Mouse (Mus musculus) G1E (cell line): ENCODE measurements around the gene Hacd1. TPM values are rescaled to one million over a fixed set of nuclear protein-coding genes. Genes with fewer than 3 reads are reported as not detected.
"Not testable (repeated sequence)": the region's sequence is repeated elsewhere in the genome, so short reads cannot be mapped to it uniquely, and the experiment has no call there.

ENCODE experiments used
- ATAC-seq: 2 replicates; pipeline ENCODE4 v1.8.0; 2016; ENCODE audit warnings: mild to moderate bottlenecking; ENCODE audit not compliant: insufficient number of reproducible peaks, poor library complexity, low FRiP score, severe bottlenecking; ENCODE audit errors: extremely low read depth
- DNase-seq: peaks from one replicate; pipeline ENCODE4 v3.0.0; 2012; ENCODE audit warnings: low spot score
- H3K27me3 ChIP-seq: 2 replicates; pipeline ENCODE4 v1.6.1; 2012; ENCODE audit warnings: mild to moderate bottlenecking, low read length, inconsistent platforms; ENCODE audit not compliant: insufficient read depth
- H3K36me3 ChIP-seq: replicated peaks from 2 replicates; pipeline ENCODE3; 2012; ENCODE audit warnings: mild to moderate bottlenecking, inconsistent platforms
- H3K4me1 ChIP-seq: 2 replicates; pipeline ENCODE4 v1.6.1; 2012; ENCODE audit warnings: low read depth, low read length, inconsistent platforms, mixed read lengths; ENCODE audit not compliant: insufficient read depth
- H3K4me3 ChIP-seq: 2 replicates; pipeline ENCODE4 v1.5.1; 2012; ENCODE audit warnings: low read depth, mild to moderate bottlenecking, inconsistent platforms, low read length, moderate library complexity, mixed read lengths
- H3K9me3 ChIP-seq: replicated peaks from 2 replicates; pipeline ENCODE4 v1.6.1; 2012; ENCODE audit warnings: inconsistent platforms
- CTCF ChIP-seq: IDR thresholded peaks from 2 replicates; pipeline ENCODE4 v1.5.1; 2012; ENCODE audit warnings: low read depth, low read length, inconsistent platforms, mixed read lengths
- GATA1 ChIP-seq: IDR thresholded peaks from 2 replicates; pipeline ENCODE4 v1.6.1; 2012; ENCODE audit warnings: borderline replicate concordance, low read length, inconsistent platforms, mixed read lengths
- GATA2 ChIP-seq: IDR thresholded peaks from 2 replicates; pipeline ENCODE4 v1.6.1; 2012; ENCODE audit warnings: low read depth, low read length, inconsistent platforms, borderline replicate concordance
- POLR2AphosphoS5 ChIP-seq: IDR thresholded peaks from 2 replicates; pipeline ENCODE4 v1.6.1; 2012; ENCODE audit warnings: low read depth, low read length, inconsistent platforms; ENCODE audit not compliant: insufficient replicate concordance
- TAL1 ChIP-seq: conservative IDR thresholded peaks from 2 replicates; pipeline ENCODE4 v1.6.1; 2012; ENCODE audit warnings: low read depth, low read length, inconsistent platforms, mixed read lengths
- polyA plus RNA-seq: library from polyadenylated mRNA; stranded (reverse); fragments of >175 nt; gene quantifications from 2 replicates; pipeline ENCODE4 v1.2.3, GENCODE M21; 2012
- total RNA-seq, 2 experiments: library from RNA; stranded (forward) in 1 of 2; stranded (reverse) in 1 of 2; fragments of 200-1000 nt in 1 of 2; fragments of >200 nt in 1 of 2; fragmentation: Nextera tagmentation in 1 of 2; gene quantifications; 2 replicates each; pipeline ENCODE4 v1.2.3; 2014 to 2017

Gene Hacd1
- 10.2 and 16.4 TPM in 2 replicates for total RNA-seq (2014; fragmentation: Nextera tagmentation)
- total RNA-seq (2017) = 50.4 and 64.0 TPM in 2 replicates
- 36.4 and 38.9 TPM in 2 replicates for polyA plus RNA-seq

- DNase-seq = peak; percentile 68
- H3K27me3 ChIP-seq = no peaks in the 10 kb centered on the region
- H3K4me3 ChIP-seq = peak within 1 kb of the TSS; percentile 89
Observed at GRCm38 (mm10) chr2:14055566-14056331, at the start of gene Hacd1. Gene Hacd1 (minus strand): TSS chr2:14056135.

GRCm38 (mm10) chr2:14103924-14104323 is 48.0 kb upstream of the Hacd1 start:
- Histone ChIP-seq H3K9me3 (no peaks in the 10 kb centered on the region), H3K4me1 (no peaks in the 10 kb centered on the region), H3K27me3 (no peaks in the 10 kb centered on the region), H3K36me3 (peaks cover 27% of the 10 kb centered on the region), H3K4me3 (no peak overlapping the region)
- TF ChIP-seq GATA1 (no peak), CTCF (no peak), TAL1 (no peak), GATA2 (no peak), POLR2AphosphoS5 (no peak)
- DNase-seq (no peak), ATAC-seq (no peak)

More at GRCm38 (mm10) chr2:14055566-14056331, at the start of gene Hacd1:
- Histone ChIP-seq H3K36me3 (peaks cover 6% of the 10 kb centered on the region), H3K4me1 (peaks cover 19% of the 10 kb centered on the region), H3K9me3 (no peaks in the 10 kb centered on the region)
- no peak for TF ChIP-seq TAL1
- peak; percentile 62; the same call in 1 of the 2 replicates for ATAC-seq

GRCm38 (mm10) chr2:14102603-14103002 is 46.7 kb upstream of the Hacd1 start:
- no peak for TF ChIP-seq POLR2AphosphoS5
- TF ChIP-seq GATA2 = no peak
- no peak for TF ChIP-seq GATA1
- no peak for TF ChIP-seq CTCF
- no peak for TF ChIP-seq TAL1
- ATAC-seq = no peak
- peaks cover 25% of the 10 kb centered on the region for H3K36me3 ChIP-seq

GRCm38 (mm10) chr2:14100533-14100932 is 44.6 kb upstream of the Hacd1 start:
- ATAC-seq (no peak), DNase-seq (no peak)
- no peak overlapping the region for H3K4me3 ChIP-seq
- peaks cover 28% of the 10 kb centered on the region for H3K36me3 ChIP-seq
- peaks cover 4% of the 10 kb centered on the region for H3K9me3 ChIP-seq
- H3K4me1 ChIP-seq = no peaks in the 10 kb centered on the region
- H3K27me3 ChIP-seq = no peaks in the 10 kb centered on the region
- TF ChIP-seq POLR2AphosphoS5 (no peak), GATA1 (no peak), GATA2 (no peak), CTCF (no peak), TAL1 (no peak)

More at GRCm38 (mm10) chr2:14102603-14103002, 46.7 kb upstream of the Hacd1 start:
- no peaks in the 10 kb centered on the region for H3K9me3 ChIP-seq
- H3K4me1 ChIP-seq = no peaks in the 10 kb centered on the region
- H3K4me3 ChIP-seq = no peak overlapping the region
- DNase-seq = no peak
- no peaks in the 10 kb centered on the region for H3K27me3 ChIP-seq

- H3K36me3 ChIP-seq, DNase-seq, H3K27me3 ChIP-seq, H3K4me3 ChIP-seq, H3K9me3 ChIP-seq, ATAC-seq: not testable (repeated sequence)
- H3K4me1 ChIP-seq = peaks cover 20% of the 10 kb centered on the region
Observed at GRCm38 (mm10) chr2:14078527-14078926, 22.6 kb upstream of the Hacd1 start.

GRCm38 (mm10) chr2:14074221-14074901 is 18.4 kb upstream of the Hacd1 start:
- Histone ChIP-seq H3K4me3 (peak overlapping the region; percentile 98), H3K36me3 (no peaks in the 10 kb centered on the region), H3K27me3 (no peaks in the 10 kb centered on the region), H3K9me3 (no peaks in the 10 kb centered on the region), H3K4me1 (peaks cover 24% of the 10 kb centered on the region)
- no peak for ATAC-seq
- TF ChIP-seq CTCF (no peak), POLR2AphosphoS5 (no peak), TAL1 (no peak), GATA2 (no peak), GATA1 (no peak)
- no peak for DNase-seq
